Mouse (Mus musculus): Measurements from ENCODE around the gene Usp5.
"Not testable (repeated sequence)": the region's sequence is repeated elsewhere in the genome, so short reads cannot be mapped to it uniquely, and the experiment has no call there.

Gene Usp5

DNA sequence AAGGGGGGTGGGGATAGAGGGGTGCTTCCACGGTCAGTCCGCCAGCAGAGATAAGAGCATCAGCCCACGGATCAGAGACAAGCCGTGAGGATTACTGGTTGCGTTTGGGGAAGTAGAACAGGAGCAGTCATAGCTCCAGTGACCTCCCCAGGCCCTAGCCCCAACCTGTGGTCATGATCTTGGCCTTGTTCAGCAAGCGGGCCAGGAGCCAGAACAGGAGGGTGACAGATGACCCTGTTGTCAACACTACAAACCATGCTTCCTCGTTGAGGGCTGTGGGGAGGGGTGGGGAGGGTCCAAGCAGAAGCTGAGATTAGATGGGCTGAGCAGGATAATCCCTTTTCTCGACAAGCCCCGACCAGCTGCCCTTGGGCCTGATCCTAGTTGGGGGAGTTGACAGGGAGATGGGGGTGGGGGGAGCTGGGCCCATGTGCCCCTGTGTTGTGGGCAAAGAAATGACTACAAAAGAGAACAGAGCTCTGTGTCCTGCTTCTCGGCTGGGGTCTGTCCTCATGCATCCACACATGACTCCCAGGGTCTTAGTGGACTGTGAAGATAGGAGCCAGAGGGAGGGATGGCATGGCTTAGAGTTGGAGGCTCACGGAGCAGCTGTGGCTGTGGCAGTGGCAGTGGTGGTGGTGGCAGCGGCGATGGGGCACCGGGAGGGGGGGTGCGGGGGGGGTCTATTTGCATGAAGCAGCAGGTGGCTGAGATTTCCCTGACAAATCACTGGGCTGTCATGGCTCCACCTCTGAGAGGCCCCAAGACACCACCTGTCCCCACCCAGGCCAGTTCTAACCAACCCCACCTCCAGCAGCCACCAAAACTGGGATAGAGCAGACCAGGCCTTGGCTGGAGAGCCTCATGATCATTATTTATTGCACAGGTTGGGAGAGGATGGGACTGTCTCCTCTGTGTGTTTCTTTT is 11.2 kb upstream of the Usp5 start, which contains the start of gene Gnb3:
Gnb3 (minus strand) TSS at position 35 of the 927 bp plus-strand sequence.
- DNase-seq (ENCODE audit: low read depth, low spot score), result no peak

DNA sequence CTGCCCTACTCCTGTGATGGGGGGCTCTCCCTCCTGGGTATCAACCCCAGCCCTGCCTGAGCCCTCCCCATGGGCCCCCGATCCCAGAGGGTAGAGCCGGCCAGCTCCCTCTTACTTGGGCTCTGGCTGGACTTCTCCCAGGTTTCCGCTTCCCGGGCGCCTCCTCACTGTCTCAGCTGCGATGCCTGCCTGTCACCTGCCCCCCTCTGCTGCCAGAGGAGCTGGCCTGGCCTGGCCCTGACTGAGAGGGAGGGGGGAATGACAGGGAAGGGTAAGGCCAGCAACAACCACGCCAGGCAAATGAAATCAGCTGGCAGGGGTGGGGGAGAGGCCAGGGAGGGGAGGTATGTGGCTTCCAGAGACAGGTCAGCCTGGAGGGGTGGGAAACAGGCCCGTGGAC is 10.5 kb upstream of the Usp5 start:
- no peak for DNase-seq (ENCODE audit: low read depth, low spot score)

DNA sequence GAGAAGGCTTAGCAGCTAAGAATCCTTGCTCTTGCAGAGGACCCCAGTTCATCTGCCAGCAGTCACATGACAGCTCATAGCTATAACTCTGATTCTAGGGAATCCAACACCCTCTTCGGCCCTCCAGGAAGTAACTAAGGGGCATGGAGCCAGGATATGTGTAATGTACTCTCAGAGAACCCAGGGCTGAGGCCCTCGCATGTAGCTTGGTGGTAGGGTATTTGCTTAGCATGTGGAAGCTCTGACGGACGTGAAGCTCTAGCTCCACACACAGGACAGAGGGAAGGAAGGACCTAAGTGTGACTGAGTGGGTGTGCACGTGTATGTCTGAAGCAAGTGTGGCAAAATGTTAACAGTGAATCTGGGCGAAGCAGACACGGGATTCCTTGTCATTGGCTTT is 7.1 kb upstream of the Usp5 start:
- no peak for DNase-seq (ENCODE audit: low read depth, low spot score)

DNA sequence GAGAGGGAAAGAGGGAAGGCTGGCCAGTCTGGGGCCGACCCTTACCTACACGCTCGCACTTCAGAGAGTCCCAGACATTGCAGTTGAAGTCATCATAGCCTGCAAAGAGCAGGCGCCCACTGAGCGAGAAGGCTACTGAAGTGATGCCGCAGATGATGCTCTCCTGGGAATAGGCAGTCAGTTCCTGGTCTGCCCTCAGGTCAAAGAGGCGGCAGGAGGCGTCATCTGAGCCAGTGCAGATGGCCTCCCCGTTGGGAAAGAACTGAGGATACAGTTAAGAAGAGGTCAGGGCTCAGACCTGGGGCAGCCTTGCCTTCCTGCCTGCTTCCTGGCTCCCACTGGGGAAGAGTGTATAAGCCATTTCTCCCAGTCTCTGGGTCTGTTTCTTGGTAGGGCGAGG is 6.2 kb upstream of the Usp5 start:
- DNase-seq (ENCODE audit: low read depth, low spot score), result no peak

- no peak for DNase-seq (ENCODE audit: low read depth, low spot score)
Measured at GRCm38 (mm10) chr6:124834512-124835081, 5.3 kb upstream of the Usp5 start.

DNA sequence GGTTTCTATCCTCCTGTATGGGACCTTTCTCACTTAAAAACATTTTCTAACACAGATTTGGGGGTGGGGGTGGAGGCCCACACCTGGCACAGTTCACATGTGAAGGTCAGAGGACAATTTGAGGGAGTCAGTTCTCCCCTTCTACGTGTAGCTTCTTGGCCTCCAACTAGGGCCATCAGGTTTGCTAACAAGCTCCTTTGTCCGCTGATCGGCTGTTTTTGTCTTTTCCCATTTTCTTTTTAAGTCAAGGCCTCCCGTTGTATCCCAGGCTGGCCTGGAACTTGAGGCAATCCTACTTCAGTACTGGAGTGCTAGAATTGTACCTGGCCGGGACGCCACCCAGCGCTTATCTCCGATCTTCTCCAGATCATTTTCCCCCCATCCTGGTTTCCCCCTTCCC is 2.4 kb upstream of the Usp5 start:
- no peak for DNase-seq (ENCODE audit: low read depth, low spot score)

GRCm38 (mm10) chr6:124831199-124831598 is 1.9 kb upstream of the Usp5 start:
- not testable (repeated sequence) for DNase-seq (ENCODE audit: low read depth, low spot score)

GRCm38 (mm10) chr6:124829799-124830700 is 766 bp upstream of the Usp5 start:
- DNase-seq (ENCODE audit: low read depth, low spot score), result peak; percentile 89

GRCm38 (mm10) chr6:124828101-124828592 is 1.1 kb downstream of the Usp5 start:
- DNase-seq (ENCODE audit: low read depth, low spot score), result no peak

DNA sequence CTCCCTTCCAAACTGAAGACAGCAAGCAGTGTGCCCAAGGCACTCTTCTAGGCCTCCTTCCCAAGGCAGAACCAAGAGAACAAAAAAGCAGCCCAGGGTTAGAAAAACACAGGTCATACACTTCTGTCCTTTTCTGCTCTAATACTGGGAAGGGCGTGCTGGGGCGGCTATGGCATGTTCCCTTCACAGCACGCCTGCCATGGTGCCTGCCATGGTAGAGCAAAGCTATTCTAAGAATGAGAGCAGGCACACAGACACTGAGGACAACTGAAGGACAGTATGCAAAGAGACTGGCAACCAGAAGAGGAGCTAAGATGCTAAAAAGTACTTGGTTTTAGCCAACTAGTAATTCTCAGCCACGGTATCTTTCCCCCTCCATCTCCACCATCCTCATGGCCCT is 7.2 kb downstream of the Usp5 start:
- DNase-seq (ENCODE audit: low read depth, low spot score), result no peak

DNA sequence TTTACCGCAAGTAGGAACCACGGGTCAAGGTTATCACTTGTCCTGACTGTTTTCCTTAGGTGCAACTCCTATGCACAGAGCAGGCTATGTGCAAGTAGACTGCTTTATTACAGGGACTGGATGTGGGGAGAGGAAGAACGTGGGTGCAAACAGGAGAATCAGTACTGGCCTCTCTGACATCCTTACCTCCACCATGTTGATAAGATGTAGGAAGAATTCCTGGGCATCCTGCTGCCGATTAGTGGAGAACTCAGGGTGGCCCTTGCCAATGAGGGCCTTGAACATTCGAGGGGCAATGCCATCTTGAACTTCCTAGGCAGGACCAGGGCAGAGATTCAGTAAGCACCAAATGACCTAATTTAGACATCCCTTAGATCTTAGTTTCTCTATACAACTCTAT is 8.4 kb downstream of the Usp5 start:
- no peak for DNase-seq (ENCODE audit: low read depth, low spot score)

- no peak for DNase-seq (ENCODE audit: low read depth, low spot score)
Measured at GRCm38 (mm10) chr6:124817971-124818370, 11.3 kb downstream of the Usp5 start.

GRCm38 (mm10) chr6:124817563-124817962 is 11.7 kb downstream of the Usp5 start:
- no peak for DNase-seq (ENCODE audit: low read depth, low spot score)

DNA sequence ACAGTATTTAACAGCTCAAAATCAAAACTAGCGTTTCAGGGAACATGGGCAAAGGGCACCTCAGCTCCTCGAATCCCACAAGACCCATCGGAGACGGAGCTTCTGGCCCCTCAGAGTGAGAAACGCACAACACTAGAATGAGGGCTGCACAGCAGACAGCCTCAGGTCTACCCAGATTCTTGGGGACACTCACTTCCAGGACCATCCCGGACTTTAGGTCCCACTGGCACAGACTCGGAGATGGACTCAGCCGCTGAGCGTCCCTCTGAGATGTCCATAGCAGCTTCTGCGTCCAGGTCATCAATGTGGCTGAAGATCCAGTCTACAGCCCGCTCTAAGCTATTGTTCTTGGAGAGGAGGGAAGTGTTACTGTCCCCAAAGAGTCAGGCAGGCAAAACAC is 12.2 kb downstream of the Usp5 start:
- DNase-seq (ENCODE audit: low read depth, low spot score), result no peak

DNA sequence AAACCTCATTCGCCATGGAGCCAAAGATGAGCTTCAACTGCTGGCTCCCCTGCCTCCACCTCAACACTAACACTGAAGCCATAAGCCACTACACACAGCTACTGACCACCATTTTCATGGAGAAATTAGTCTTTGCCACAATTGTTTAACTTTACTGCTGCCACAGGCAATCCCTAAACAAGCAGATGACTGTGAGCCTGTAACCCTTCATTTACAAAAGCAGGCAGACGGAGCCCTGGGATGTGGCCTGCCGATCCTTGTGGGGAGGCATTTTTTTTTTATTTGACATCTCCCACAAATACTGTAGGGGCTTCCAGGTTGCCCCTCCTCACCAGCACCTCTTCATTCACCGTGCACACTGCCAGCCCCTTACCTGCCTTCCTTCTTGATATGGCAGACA is 12.7 kb downstream of the Usp5 start:
- no peak for DNase-seq (ENCODE audit: low read depth, low spot score)

GRCm38 (mm10) chr6:124814858-124815774 is 14.2 kb downstream of the Usp5 start:
- DNase-seq (ENCODE audit: low read depth, low spot score), result no peak

DNA sequence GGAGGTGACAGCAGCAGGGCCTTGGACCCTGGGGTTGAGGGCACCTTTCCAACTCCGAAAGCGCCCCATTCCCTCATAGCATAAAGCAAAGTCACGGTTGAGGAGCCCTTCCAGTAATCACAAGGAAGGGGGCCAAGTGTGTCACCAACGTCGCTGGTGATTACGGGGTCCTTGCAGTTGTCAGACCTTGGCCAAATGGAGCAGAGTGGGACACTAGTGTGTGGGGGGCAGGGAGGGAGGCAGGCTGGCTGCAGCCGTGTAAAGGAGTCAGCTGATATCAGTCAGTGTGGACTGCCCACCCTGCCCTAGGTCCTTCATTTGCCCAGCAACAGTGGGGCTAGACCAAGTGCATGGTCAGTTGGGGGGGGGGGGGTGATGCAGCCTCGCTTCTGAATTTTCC is 14.8 kb downstream of the Usp5 start:
- no peak for DNase-seq (ENCODE audit: low read depth, low spot score)

- DNase-seq (ENCODE audit: low read depth, low spot score), result peak; percentile 84
Measured at GRCm38 (mm10) chr6:124813933-124814332, 15.4 kb downstream of the Usp5 start, which contains the start of gene Tpi1. TSS of gene Tpi1 (minus strand) at chr6:124814296.

DNA sequence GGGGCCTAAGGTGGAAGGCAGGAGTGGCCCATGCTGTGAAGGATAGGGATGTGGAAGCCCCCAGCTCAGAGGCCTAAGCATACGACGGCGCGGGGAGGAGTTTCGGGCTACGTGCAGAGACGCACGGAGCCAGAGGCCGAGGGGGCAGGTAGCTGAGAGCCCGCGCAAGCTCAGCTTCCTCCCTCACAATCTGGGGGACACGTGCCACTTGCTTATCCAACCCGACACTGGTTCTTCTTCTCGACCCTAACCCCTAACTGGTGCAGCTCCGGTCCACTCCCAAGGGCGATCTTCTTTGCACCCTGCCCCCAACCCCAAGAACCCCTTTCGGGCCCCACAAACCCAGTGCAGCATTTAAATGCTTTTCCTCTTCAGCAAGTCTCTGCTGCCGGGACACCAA is 15.8 kb downstream of the Usp5 start:
- peak; percentile 68 for DNase-seq (ENCODE audit: low read depth, low spot score)

DNA sequence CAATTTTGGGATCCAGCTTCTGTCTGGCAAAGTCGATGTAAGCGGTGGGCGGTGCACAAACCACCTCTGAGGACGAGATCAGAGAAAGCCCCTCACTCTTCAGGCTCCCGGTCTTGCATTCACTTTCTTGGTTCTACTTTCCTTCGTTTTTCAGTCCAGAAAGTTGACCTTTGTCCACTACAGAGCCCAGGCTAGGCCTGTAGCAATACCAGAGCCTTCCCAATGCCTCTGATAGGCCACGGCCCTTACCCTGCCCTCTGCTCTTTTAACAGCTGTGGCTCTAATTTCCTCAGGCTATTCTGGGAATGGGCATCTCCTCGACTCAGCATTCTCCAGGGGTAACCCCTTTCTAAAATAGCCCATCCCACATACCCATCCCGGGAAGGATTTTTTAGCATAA is 16.4 kb downstream of the Usp5 start:
- DNase-seq (ENCODE audit: low read depth, low spot score), result no peak
